Mouse (Mus musculus): ENCODE results near the gene Naa30. TPM values are rescaled to one million over a fixed set of nuclear protein-coding genes. Genes with fewer than 3 reads are reported as not detected.

Naa30 gene
- polyA plus RNA-seq (2014; fragmentation: Nextera tagmentation; extraction: Ambion mirVana): 18.3 and 22.2 TPM in 2 replicates

DNA sequence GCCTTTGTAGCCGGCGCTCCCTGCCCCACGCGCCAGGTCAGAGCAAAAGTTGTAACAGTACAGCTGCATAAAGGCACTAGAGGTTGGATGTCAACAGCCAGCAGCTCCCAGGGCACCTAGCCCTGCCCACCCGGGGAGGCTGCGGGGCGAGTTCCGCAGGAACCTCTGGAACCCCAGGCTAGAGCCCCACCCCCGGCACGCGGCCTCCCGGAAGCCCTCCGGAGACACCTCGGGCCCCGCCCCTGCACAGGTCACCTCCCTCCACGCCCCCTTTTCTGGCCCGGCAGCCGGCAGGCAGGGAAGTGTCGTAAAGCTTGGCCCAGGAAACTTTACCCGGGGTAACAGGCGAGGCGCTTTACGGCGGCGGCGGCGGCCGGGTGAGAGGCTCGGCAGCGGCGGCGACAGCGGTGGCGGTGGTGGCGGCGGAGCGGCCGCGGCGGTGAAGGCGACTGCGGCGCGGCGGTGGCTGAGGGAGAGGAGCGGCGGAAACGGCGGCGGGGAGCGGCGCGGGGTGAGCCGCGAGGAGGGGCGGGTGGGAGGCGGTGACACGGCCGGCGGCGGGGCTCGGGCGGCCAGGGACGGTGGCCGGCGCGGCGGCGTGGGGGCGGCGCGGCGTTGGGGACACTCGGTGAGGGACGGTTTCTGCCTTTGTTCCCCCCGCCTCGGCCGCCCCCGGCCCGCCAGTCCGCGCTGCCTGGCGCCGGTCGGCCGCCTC lies at the start of gene Naa30:
Gene Naa30, plus strand, starts transcription at position 360 of the 715 bp plus-strand sequence.
- Histone ChIP-seq H3K9me3 (ENCODE audit: control insufficient read depth, low read length) (no peaks in the 10 kb centered on the region), H3K4me3 (ENCODE audit: low read depth, low read length) (peak within 1 kb of the TSS; percentile 94), H3K9ac (replicated peaks; ENCODE audit: low read depth, low read length) (peak within 1 kb of the TSS; percentile 98), H3K4me2 (ENCODE audit: low read depth, low read length) (peak within 1 kb of the TSS; percentile 94), H3K27ac (ENCODE audit: low read depth, low read length) (peak within 1 kb of the TSS; percentile 87), H3K36me3 (ENCODE audit: control insufficient read depth, insufficient read depth, low read length) (peaks cover 5% of the 10 kb centered on the region; the same call in 1 of the 2 replicates), H3K27me3 (ENCODE audit: control insufficient read depth, insufficient read depth, low read length) (no peaks in the 10 kb centered on the region), H3K4me1 (ENCODE audit: control insufficient read depth, insufficient read depth, low read length) (peaks cover 28% of the 10 kb centered on the region)
- under 1% methylated on average over 47 of the region's 86 CpGs for WGBS
- peak; percentile 95 for ATAC-seq (ENCODE audit: low read depth)

DNA sequence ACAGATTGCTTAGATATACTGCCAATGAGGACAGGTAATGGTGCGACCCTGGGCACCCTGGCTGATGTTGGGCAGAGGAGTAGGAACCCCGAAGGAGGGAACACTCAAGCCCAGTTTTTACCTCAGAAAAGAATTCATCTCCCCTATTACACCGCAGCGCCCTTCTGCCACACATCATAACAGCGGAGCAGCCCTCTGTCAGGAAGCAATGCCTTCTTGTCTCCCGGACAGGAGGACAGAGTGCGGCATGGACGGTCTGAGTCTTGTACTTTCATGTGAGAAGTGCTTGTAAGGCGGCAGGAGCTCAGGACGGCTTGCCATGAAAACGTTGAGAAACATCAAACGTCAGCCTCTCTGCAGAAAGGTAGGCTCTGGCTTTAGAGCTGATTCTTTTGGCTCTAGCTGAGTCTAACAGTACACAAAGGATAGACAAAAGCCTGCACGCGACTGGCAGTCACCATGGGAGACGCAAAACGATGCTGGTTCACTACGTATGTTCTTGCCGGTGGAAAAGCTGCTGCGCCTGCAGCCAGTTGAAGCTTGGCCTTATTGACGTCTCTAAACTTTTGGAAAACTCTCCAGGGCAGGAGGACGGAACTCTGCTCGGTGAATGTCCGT lies 44.8 kb upstream of the Naa30 start:
- ATAC-seq (ENCODE audit: low read depth): peak; percentile 65
- H3K4me3 ChIP-seq (ENCODE audit: low read depth, low read length): no peak overlapping the region
- H3K27me3 ChIP-seq (ENCODE audit: control insufficient read depth, insufficient read depth, low read length): no peaks in the 10 kb centered on the region
- WGBS: 45% methylated on average over 23 of the region's 23 CpGs
- no peaks in the 10 kb centered on the region for H3K4me1 ChIP-seq (ENCODE audit: control insufficient read depth, insufficient read depth, low read length)
- no peaks in the 10 kb centered on the region for H3K36me3 ChIP-seq (ENCODE audit: control insufficient read depth, insufficient read depth, low read length)
- no peaks in the 10 kb centered on the region for H3K9me3 ChIP-seq (ENCODE audit: control insufficient read depth, low read length)
- H3K9ac ChIP-seq (replicated peaks; ENCODE audit: low read depth, low read length): no peak overlapping the region
- no peak overlapping the region for H3K27ac ChIP-seq (ENCODE audit: low read depth, low read length)
- H3K4me2 ChIP-seq (ENCODE audit: low read depth, low read length): peak overlapping the region; percentile 34; the same call in 1 of the 2 replicates

DNA sequence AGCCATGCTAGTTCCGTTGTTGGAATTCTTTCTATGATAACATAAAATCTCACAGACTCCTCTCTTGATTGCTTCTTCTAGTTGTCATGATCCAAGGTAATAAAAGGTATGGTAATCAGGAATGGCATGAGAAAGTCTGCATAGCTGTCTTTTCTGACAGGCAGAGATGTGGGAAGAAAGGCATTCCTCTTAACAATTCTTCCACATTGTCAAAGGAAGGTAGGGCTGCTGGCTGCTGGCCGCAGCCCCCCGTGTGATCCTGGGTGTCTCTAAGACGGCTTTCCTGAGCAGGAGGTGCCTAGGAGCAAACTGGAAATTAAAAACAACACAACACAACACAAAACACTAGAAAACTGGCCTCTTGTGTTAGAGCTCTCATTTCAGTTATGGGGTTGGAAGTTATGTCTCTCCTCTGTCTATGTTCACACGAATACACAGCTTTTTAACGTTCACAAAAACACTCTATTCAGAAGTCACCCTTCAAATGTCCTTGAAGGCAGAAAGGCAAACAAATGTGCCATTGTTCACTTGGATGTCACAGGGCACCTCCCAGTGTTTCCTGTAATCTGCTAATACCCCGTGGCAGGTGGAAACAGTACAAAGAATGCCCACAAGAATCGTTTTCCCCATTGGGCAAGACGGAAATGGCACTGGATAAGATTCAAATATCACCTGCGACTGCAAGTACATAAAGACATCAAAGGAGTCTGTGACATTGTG lies 43.3 kb upstream of the Naa30 start:
- H3K36me3 ChIP-seq (ENCODE audit: control insufficient read depth, insufficient read depth, low read length): no peaks in the 10 kb centered on the region
- WGBS: 50% methylated on average over 10 of the region's 10 CpGs
- no peaks in the 10 kb centered on the region for H3K27me3 ChIP-seq (ENCODE audit: control insufficient read depth, insufficient read depth, low read length)
- H3K4me3 ChIP-seq (ENCODE audit: low read depth, low read length): no peak overlapping the region
- no peak for ATAC-seq (ENCODE audit: low read depth)
- H3K4me2 ChIP-seq (ENCODE audit: low read depth, low read length): no peak overlapping the region
- H3K4me1 ChIP-seq (ENCODE audit: control insufficient read depth, insufficient read depth, low read length): no peaks in the 10 kb centered on the region
- no peaks in the 10 kb centered on the region for H3K9me3 ChIP-seq (ENCODE audit: control insufficient read depth, low read length)
- H3K9ac ChIP-seq (replicated peaks; ENCODE audit: low read depth, low read length): no peak overlapping the region
- H3K27ac ChIP-seq (ENCODE audit: low read depth, low read length): no peak overlapping the region

DNA sequence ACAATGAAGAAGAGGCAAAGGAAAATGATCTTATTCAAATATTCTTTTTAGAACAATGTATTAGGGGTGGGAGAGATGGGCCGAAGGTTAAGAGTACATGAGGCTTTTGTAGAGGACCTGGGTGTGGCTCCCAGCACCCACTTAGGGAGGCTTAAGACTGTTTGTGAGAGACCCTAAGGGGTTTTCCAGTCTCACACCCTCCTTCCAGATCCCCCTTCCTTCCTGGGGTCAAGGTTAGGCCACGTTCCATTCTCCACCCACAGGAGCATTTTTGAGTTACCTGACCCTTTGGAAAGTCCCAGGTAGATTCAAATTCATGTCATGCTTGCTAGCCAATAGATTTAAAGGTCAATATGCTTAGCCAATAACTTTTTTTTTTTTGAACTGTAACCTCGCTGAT lies 39.6 kb upstream of the Naa30 start:
- Histone ChIP-seq H3K9ac (replicated peaks; ENCODE audit: low read depth, low read length) (no peak overlapping the region), H3K27ac (ENCODE audit: low read depth, low read length) (no peak overlapping the region), H3K4me2 (ENCODE audit: low read depth, low read length) (no peak overlapping the region), H3K36me3 (ENCODE audit: control insufficient read depth, insufficient read depth, low read length) (no peaks in the 10 kb centered on the region), H3K4me3 (ENCODE audit: low read depth, low read length) (no peak overlapping the region), H3K27me3 (ENCODE audit: control insufficient read depth, insufficient read depth, low read length) (no peaks in the 10 kb centered on the region), H3K9me3 (ENCODE audit: control insufficient read depth, low read length) (no peaks in the 10 kb centered on the region), H3K4me1 (ENCODE audit: control insufficient read depth, insufficient read depth, low read length) (no peaks in the 10 kb centered on the region)
- WGBS: 92% methylated on average over 3 of the region's 3 CpGs
- no peak for ATAC-seq (ENCODE audit: low read depth)

DNA sequence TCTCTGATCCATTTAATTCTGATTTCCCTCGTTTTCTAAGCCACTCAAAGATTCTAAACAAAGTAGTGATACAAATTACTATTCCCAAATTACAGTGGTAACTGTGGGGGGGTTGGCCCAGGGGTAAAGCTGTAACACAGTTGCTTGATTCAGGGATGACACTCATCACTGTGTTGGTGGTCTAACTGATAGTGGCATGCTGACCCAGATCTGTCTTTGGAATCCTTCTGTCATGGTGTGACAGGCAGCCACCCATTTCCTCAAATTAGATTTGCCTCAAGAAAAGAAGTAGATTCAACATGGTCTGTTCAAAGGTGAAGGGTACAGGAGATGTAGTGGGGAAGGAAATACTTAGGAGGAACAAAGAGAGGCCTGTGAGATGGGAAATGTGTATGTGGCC lies 33.9 kb upstream of the Naa30 start:
- H3K4me1 ChIP-seq (ENCODE audit: control insufficient read depth, insufficient read depth, low read length): no peaks in the 10 kb centered on the region
- ATAC-seq (ENCODE audit: low read depth): no peak

DNA sequence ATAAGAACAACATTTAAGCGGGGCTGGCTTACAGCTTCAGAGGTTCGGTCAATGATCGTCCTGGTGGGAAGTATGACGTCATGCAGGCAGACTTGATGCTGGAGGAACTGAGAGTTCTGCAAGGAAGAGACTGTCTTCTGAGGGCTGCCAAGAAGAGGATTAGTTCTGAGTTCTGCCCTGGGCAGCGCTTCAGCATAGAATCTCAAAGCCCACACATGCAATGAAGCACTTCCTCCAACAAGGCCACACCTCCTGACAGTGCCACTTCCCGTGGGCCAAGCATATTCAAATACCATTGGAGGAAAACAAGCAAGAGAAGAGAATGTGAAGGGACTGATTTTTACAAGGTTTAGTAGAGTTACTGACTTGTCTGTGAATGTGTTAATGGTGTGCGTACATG lies 31.3 kb upstream of the Naa30 start:
- no peaks in the 10 kb centered on the region; the same call in 1 of the 2 replicates for H3K27me3 ChIP-seq (ENCODE audit: control insufficient read depth, insufficient read depth, low read length)
- H3K4me3 ChIP-seq (ENCODE audit: low read depth, low read length): no peak overlapping the region
- H3K4me1 ChIP-seq (ENCODE audit: control insufficient read depth, insufficient read depth, low read length): no peaks in the 10 kb centered on the region
- no peak for ATAC-seq (ENCODE audit: low read depth)
- H3K9me3 ChIP-seq (ENCODE audit: control insufficient read depth, low read length): no peaks in the 10 kb centered on the region
- no peak overlapping the region for H3K27ac ChIP-seq (ENCODE audit: low read depth, low read length)
- H3K9ac ChIP-seq (replicated peaks; ENCODE audit: low read depth, low read length): no peak overlapping the region
- WGBS: 92% methylated on average over 7 of the region's 7 CpGs
- no peaks in the 10 kb centered on the region for H3K36me3 ChIP-seq (ENCODE audit: control insufficient read depth, insufficient read depth, low read length)
- H3K4me2 ChIP-seq (ENCODE audit: low read depth, low read length): no peak overlapping the region

More for the DNA sequence above, 33.9 kb upstream of the Naa30 start:
- no peak overlapping the region for H3K27ac ChIP-seq (ENCODE audit: low read depth, low read length)
- H3K36me3 ChIP-seq (ENCODE audit: control insufficient read depth, insufficient read depth, low read length): no peaks in the 10 kb centered on the region
- H3K4me3 ChIP-seq (ENCODE audit: low read depth, low read length): no peak overlapping the region
- H3K9me3 ChIP-seq (ENCODE audit: control insufficient read depth, low read length): no peaks in the 10 kb centered on the region
- no peak overlapping the region for H3K9ac ChIP-seq (replicated peaks; ENCODE audit: low read depth, low read length)
- WGBS: 76% methylated on average over 1 of the region's 1 CpGs
- no peaks in the 10 kb centered on the region; the same call in 1 of the 2 replicates for H3K27me3 ChIP-seq (ENCODE audit: control insufficient read depth, insufficient read depth, low read length)
- H3K4me2 ChIP-seq (ENCODE audit: low read depth, low read length): no peak overlapping the region

DNA sequence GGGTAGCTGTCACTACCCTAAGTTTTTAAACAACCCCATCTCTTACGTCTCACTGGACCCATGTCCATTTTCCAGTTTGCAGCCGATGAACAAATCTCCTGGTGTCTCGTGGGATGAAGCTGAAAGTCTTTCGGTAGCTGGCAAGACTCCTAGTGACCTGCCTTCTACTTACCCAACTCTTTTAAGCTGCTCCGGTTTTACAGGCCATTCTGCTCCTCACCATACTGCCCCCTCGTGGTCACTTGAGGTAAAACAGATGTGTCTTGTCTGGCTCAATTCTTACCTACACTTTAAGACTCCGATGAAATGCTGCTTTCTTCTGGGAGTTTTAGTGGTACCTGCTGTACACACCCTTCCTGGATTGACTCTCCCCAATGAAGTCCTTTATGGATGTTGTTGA lies 18.2 kb upstream of the Naa30 start:
- Histone ChIP-seq H3K9me3 (ENCODE audit: control insufficient read depth, low read length) (no peaks in the 10 kb centered on the region), H3K27me3 (ENCODE audit: control insufficient read depth, insufficient read depth, low read length) (no peaks in the 10 kb centered on the region), H3K27ac (ENCODE audit: low read depth, low read length) (no peak overlapping the region), H3K4me1 (ENCODE audit: control insufficient read depth, insufficient read depth, low read length) (no peaks in the 10 kb centered on the region), H3K9ac (replicated peaks; ENCODE audit: low read depth, low read length) (no peak overlapping the region), H3K4me3 (ENCODE audit: low read depth, low read length) (no peak overlapping the region), H3K36me3 (ENCODE audit: control insufficient read depth, insufficient read depth, low read length) (no peaks in the 10 kb centered on the region), H3K4me2 (ENCODE audit: low read depth, low read length) (no peak overlapping the region)
- no peak for ATAC-seq (ENCODE audit: low read depth)
- WGBS: 55% methylated on average over 7 of the region's 7 CpGs

DNA sequence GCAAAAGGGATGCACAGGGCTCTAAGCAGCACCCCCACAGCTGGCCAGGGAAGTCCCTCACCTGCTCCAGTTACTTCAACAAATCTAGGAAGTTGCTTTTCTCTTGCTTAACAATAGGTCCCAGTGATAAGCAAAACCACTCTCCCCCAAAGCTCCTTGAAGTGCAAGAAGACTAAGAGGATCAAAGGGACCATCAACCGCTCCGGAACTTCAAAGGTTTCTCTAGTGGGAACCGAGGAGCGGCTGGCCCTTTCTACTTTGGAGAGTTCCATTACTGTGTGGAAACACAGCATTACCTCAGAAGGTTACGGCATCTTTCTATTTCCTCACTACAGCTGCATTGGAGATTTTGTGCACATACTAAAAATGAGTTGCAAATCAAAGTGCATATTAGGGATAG lies 16.5 kb upstream of the Naa30 start:
- Histone ChIP-seq H3K9ac (replicated peaks; ENCODE audit: low read depth, low read length) (no peak overlapping the region), H3K27me3 (ENCODE audit: control insufficient read depth, insufficient read depth, low read length) (no peaks in the 10 kb centered on the region), H3K4me1 (ENCODE audit: control insufficient read depth, insufficient read depth, low read length) (no peaks in the 10 kb centered on the region), H3K4me3 (ENCODE audit: low read depth, low read length) (no peak overlapping the region), H3K36me3 (ENCODE audit: control insufficient read depth, insufficient read depth, low read length) (no peaks in the 10 kb centered on the region), H3K9me3 (ENCODE audit: control insufficient read depth, low read length) (no peaks in the 10 kb centered on the region), H3K4me2 (ENCODE audit: low read depth, low read length) (no peak overlapping the region), H3K27ac (ENCODE audit: low read depth, low read length) (no peak overlapping the region)
- no peak for ATAC-seq (ENCODE audit: low read depth)
- 19% methylated on average over 5 of the region's 5 CpGs for WGBS

All from neural tube, embryonic 14.5 days (tissue).